Mouse (Mus musculus): ENCODE measurements around the gene Tsen54. TPM values are rescaled to one million over a fixed set of nuclear protein-coding genes. Genes with fewer than 3 reads are reported as not detected.

Gene Tsen54
- polyA plus RNA-seq (2012; ENCODE audit: low replicate concordance): 49.9 and 89.1 TPM in 2 replicates

DNA sequence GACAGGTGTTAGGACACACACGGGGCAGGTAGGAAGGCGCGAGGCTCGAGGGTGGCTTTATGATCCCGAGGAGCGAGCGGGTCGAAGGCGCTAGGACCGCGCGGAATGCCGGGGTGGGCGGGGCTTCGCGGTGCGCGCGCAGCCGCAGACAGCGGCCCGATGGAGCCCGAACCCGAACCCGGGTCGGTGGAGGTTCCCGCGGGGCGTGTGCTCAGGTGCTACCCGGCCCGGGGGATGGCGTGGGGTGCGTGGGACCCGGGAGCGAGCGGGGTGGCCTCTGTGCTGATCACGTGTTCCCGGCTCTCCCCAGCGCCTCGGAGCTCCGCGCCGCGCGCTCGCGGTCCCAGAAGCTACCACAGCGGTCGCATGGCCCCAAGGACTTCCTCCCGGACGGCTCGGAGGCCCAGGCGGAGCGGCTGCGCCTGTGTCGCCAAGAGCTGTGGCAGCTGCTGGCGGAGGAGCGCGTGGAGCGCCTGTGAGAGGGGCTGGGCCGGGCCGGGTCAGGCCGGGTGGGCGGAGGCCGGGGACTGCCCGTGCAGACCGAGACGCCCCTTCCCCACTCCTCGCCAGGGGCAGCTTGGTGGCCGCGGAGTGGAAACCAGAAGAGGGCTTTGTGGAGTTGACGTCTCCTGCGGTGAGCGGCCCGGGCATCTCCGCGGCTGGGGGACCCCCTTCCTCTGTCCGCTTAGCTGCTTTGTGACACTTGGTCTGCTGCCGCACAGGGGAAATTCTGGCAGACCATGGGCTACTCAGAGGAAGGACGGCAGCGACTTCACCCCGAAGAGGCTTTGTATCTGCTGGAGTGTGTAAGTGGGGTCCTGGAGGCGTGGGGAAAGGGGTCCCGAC is at the start of gene Tsen54:
Gene Tsen54, plus strand, starts transcription at position 120 of the 846 bp plus-strand sequence.

DNA sequence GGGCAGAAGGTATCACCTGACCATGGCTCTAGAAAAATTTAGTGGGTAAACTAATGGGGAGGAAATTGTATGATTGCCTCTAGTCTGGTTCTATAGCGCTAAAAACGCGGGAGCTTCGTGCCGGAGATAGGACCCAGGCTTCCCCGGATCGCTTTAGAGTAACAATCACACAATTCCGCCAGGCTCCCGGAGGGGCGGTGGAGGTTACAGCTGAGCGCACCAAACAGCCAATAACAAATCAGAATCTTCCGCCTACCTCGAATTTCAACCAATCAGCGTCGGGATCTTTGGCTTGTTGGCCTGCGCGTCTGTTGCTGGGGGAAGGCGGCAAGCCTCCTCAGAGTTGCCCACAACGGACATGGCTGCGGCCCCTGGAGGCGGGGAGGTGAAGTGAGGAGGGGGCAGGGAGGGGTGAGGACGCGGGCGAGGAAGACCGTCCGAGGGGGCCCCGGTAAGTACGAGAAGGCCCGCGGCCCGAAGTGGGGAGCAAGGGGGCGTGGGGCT is 49.4 kb upstream of the Tsen54 start, which contains the start of gene Tmem94:
Gene Tmem94, plus strand, starts transcription at position 331 of the 504 bp plus-strand sequence.

DNA sequence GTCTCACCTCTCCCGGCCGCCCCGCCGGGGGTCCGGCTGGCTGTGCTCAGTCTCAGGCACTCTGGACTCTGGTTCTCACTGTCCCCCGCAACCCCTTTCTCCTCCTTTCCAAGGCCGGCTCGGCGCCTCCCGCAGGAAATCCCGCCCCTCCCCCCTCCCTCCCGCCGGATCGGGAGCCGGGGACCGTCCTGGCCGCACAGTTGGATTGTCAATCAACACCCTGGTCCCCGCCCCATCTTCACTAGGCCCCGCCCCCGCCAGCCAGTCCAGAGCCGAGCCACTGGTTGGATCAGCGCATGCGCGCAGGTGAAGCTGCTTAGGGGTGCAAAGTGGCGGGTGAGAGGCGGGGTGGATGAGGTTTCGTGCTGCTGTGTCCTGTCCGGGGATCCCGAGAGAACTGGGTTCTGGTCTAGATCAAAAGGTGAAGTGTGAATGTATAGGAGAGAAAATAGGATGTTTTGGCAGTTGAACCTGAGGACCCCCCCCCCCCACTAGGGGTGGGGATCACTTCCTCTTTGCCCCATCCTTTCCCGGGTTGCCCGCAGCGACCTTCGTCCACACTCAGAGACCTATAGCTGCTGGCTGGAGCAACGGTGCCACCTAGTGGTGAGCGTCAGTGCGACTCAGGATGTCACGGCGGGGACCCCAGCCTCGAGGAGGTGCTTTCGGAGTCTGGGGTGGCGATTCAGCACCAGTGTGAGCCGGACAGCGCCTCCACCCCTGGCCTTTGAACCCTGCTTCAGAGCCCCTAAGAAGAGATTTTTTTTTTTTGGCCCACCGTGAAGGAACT is 822 bp upstream of the Tsen54 start, which contains the start of gene Caskin2:
Gene Caskin2, minus strand, starts transcription at position 133 of the 790 bp plus-strand sequence.

DNA sequence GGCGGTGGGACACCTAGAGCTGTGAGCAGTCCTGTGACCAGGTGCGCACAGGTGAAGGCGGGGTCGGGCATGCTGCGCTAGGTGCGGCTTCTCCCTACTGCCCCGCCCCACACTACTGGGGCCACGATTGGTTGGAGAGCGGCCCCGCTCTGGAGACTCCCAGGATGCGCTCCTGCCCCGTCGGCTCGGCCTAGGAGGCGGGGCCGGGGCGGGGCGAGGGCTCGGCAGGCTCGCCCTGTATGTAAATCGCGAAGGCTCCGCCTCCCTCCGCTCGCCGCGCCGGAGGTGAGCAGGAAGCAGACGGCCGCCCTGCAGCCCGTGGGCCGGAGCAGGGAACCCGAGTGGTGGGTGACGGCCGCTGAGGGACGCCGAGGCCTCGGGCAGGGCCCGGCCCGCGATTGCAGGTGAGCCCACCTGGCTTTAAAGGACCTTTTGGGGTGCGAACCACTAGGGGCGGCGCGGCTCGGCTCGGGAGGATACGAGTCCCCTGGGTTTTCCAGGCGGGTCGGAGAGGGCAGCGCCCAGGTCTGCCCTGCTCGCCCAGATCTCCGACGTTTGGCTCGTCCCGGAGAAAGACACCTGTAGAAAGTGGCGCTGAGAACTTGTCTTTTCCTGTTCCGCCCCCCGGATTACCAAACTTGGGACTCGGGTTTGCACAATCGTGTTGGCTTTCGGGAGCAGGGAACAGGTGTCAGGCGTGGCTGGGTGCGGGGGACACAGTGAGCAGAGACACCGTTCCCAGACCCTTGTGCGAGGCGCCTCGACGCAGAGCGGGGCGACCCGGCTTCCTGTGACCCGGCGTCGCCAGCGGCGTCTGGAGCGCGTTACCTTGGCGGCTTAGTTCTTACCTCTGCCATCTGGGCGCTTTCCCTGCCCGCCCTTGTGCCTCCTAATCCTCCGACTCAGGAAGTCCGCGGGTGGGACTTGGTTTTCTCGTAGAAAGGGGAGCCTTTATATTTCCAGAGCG is 9.5 kb downstream of the Tsen54 start, which contains the start of gene Llgl2:
Gene Llgl2, plus strand, starts transcription at position 276 of the 967 bp plus-strand sequence.

DNA sequence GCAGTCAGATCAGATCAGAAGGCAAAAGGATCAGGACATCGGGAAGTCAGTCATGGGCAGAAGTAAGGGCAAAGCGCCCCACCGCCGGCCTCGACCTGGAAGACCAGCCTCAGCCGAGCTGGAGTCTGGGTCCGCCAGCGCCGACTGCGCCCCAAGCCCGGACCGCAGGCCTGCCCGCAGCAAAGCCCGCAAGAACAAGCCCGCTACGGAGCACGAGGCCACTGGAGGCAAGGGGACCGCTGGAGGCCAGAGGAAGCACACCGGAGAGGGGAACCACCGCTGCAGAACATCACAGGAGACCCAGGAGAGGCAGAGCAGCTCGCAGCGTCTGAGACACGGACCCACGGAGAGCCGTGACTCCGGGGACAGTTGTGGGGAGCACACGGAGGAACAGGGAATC is 43.8 kb downstream of the Tsen54 start, which contains the start of gene Myo15b:
Gene Myo15b, plus strand, starts transcription at position 53 of the 400 bp plus-strand sequence.

Other genes with a start within 250 kb of the Tsen54 start
- gene Mrps7, start 210.8 kb upstream of the Tsen54 start, polyA plus RNA-seq (2012; ENCODE audit: low replicate concordance): 33.6 and 41.2 TPM in 2 replicates
- 101 and 179 TPM in 2 replicates for gene Gga3, start 210.7 kb upstream of the Tsen54 start, polyA plus RNA-seq (2012; ENCODE audit: low replicate concordance)
- 39.5 and 63.0 TPM in 2 replicates for gene Mif4gd, start 201.8 kb upstream of the Tsen54 start, polyA plus RNA-seq (2012; ENCODE audit: low replicate concordance)
- 44.8 and 51.3 TPM in 2 replicates for gene Slc25a19, start 186.4 kb upstream of the Tsen54 start, polyA plus RNA-seq (2012; ENCODE audit: low replicate concordance)
- gene Grb2, start 106.1 kb upstream of the Tsen54 start, polyA plus RNA-seq (2012; ENCODE audit: low replicate concordance): 40.1 and 59.3 TPM in 2 replicates
- gene Tmem94, start 49.3 kb upstream of the Tsen54 start, polyA plus RNA-seq (2012; ENCODE audit: low replicate concordance): 45.5 and 78.4 TPM in 2 replicates
- 48.6 and 56.2 TPM in 2 replicates for gene Caskin2, start 1.1 kb upstream of the Tsen54 start, polyA plus RNA-seq (2012; ENCODE audit: low replicate concordance)
- 15.1 and 17.7 TPM in 2 replicates for gene Llgl2, start 9.3 kb downstream of the Tsen54 start, polyA plus RNA-seq (2012; ENCODE audit: low replicate concordance)
- 0.06 and 0.23 TPM in 2 replicates for gene Myo15b, start 43.7 kb downstream of the Tsen54 start, polyA plus RNA-seq (2012; ENCODE audit: low replicate concordance)
- 7.9 and 16.4 TPM in 2 replicates for gene Smim5, start 85.2 kb downstream of the Tsen54 start, polyA plus RNA-seq (2012; ENCODE audit: low replicate concordance)
- 0.56 and 1.1 TPM in 2 replicates for gene Smim6, start 97.3 kb downstream of the Tsen54 start, polyA plus RNA-seq (2012; ENCODE audit: low replicate concordance)
- 9.0 and 29.2 TPM in 2 replicates for gene Sap30bp, start 118.6 kb downstream of the Tsen54 start, polyA plus RNA-seq (2012; ENCODE audit: low replicate concordance)
- 6.9 and 21.1 TPM in 2 replicates for gene Recql5, start 118.8 kb downstream of the Tsen54 start, polyA plus RNA-seq (2012; ENCODE audit: low replicate concordance)
- gene Itgb4, start 160.0 kb downstream of the Tsen54 start, polyA plus RNA-seq (2012; ENCODE audit: low replicate concordance): 0.16 and 0.41 TPM in 2 replicates
- 23.8 and 28.8 TPM in 2 replicates for gene Galk1, start 198.0 kb downstream of the Tsen54 start, polyA plus RNA-seq (2012; ENCODE audit: low replicate concordance)
- 400 and 612 TPM in 2 replicates for gene H3f3b, start 213.2 kb downstream of the Tsen54 start, polyA plus RNA-seq (2012; ENCODE audit: low replicate concordance)
- gene Unk, start 215.6 kb downstream of the Tsen54 start, polyA plus RNA-seq (2012; ENCODE audit: low replicate concordance): 59.7 and 71.3 TPM in 2 replicates